Mouse (Mus musculus) MN1 (cell line): ENCODE measurements around the gene Pde9a.

Experiments used
- DNase-seq: peaks from one replicate; pipeline ENCODE4 v3.0.0-alpha.2; 2016; ENCODE audit warnings: low spot score

Pde9a gene

GRCm38 (mm10) chr17:31468496-31468895 lies 82.5 kb downstream of the Pde9a start:
- DNase-seq, result no peak

GRCm38 (mm10) chr17:31470766-31471418 lies 84.9 kb downstream of the Pde9a start:
- no peak for DNase-seq

GRCm38 (mm10) chr17:31474388-31474787 lies 88.4 kb downstream of the Pde9a start:
- DNase-seq, result no peak

- no peak for DNase-seq
Measured at GRCm38 (mm10) chr17:31478606-31479005, 92.6 kb downstream of the Pde9a start.

- no peak for DNase-seq
Measured at GRCm38 (mm10) chr17:31479108-31479844, 93.3 kb downstream of the Pde9a start.

GRCm38 (mm10) chr17:31486616-31487198 lies 100.7 kb downstream of the Pde9a start:
- DNase-seq, result no peak

- DNase-seq, result no peak
Measured at GRCm38 (mm10) chr17:31487433-31488060, 101.5 kb downstream of the Pde9a start.

- DNase-seq, result no peak
Measured at GRCm38 (mm10) chr17:31491355-31491754, 105.3 kb downstream of the Pde9a start.

- DNase-seq, result peak; percentile 81
Measured at GRCm38 (mm10) chr17:31492416-31492815, 106.4 kb downstream of the Pde9a start.

GRCm38 (mm10) chr17:31494989-31495388 lies 109.0 kb downstream of the Pde9a start:
- no peak for DNase-seq

- DNase-seq, result no peak
Measured at GRCm38 (mm10) chr17:31497726-31498125, 111.7 kb downstream of the Pde9a start.

- no peak for DNase-seq
Measured at GRCm38 (mm10) chr17:31499725-31500124, 113.7 kb downstream of the Pde9a start.

- DNase-seq, result no peak
Measured at GRCm38 (mm10) chr17:31500416-31500815, 114.4 kb downstream of the Pde9a start.

GRCm38 (mm10) chr17:31500908-31501307 lies 114.9 kb downstream of the Pde9a start:
- DNase-seq, result no peak

GRCm38 (mm10) chr17:31502261-31502927 lies 116.4 kb downstream of the Pde9a start:
- DNase-seq, result no peak

- DNase-seq, result no peak
Measured at GRCm38 (mm10) chr17:31503337-31503736, 117.3 kb downstream of the Pde9a start.

GRCm38 (mm10) chr17:31503936-31504335 lies 117.9 kb downstream of the Pde9a start:
- no peak for DNase-seq

- no peak for DNase-seq
Measured at GRCm38 (mm10) chr17:31505013-31505412, 119.0 kb downstream of the Pde9a start.

GRCm38 (mm10) chr17:31506282-31506681 lies 120.3 kb downstream of the Pde9a start:
- no peak for DNase-seq

GRCm38 (mm10) chr17:31510944-31511343 lies 124.9 kb downstream of the Pde9a start:
- no peak for DNase-seq

GRCm38 (mm10) chr17:31511792-31512495 lies 125.9 kb downstream of the Pde9a start:
- DNase-seq, result peak; percentile 95

- DNase-seq, result no peak
Measured at GRCm38 (mm10) chr17:31512593-31512992, 126.6 kb downstream of the Pde9a start.
